Mouse (Mus musculus) testis, postnatal 10 days (tissue): ENCODE results near the gene Cav1.

Source experiments
- DNase-seq: peaks from one replicate; pipeline ENCODE4 v3.0.0; 2021; ENCODE audit warnings: low spot score

The Cav1 gene

GRCm38 (mm10) chr6:17317944-17318343 is 11.8 kb downstream of the Cav1 start:
- DNase-seq = no peak

GRCm38 (mm10) chr6:17321976-17322375 is 15.8 kb downstream of the Cav1 start:
- no peak for DNase-seq

- no peak for DNase-seq
Measured at GRCm38 (mm10) chr6:17327216-17327615, 21.1 kb downstream of the Cav1 start.

GRCm38 (mm10) chr6:17329801-17330200 is 23.7 kb downstream of the Cav1 start:
- no peak for DNase-seq

- no peak for DNase-seq
Measured at GRCm38 (mm10) chr6:17337724-17338123, 31.6 kb downstream of the Cav1 start.

GRCm38 (mm10) chr6:17340406-17340805 is 34.3 kb downstream of the Cav1 start:
- DNase-seq = no peak

GRCm38 (mm10) chr6:17348011-17348410 is 41.9 kb downstream of the Cav1 start:
- no peak for DNase-seq

GRCm38 (mm10) chr6:17350803-17351202 is 44.7 kb downstream of the Cav1 start:
- no peak for DNase-seq

- DNase-seq = peak; percentile 42
Measured at GRCm38 (mm10) chr6:17358896-17359690, 53.0 kb downstream of the Cav1 start.

- DNase-seq = no peak
Measured at GRCm38 (mm10) chr6:17362771-17363170, 56.6 kb downstream of the Cav1 start.

- DNase-seq = no peak
Measured at GRCm38 (mm10) chr6:17363446-17364179, 57.5 kb downstream of the Cav1 start.

- DNase-seq = no peak
Measured at GRCm38 (mm10) chr6:17374326-17374725, 68.2 kb downstream of the Cav1 start.

GRCm38 (mm10) chr6:17377371-17377770 is 71.2 kb downstream of the Cav1 start:
- no peak for DNase-seq

GRCm38 (mm10) chr6:17380102-17380501 is 74.0 kb downstream of the Cav1 start:
- no peak for DNase-seq

GRCm38 (mm10) chr6:17381690-17382089 is 75.6 kb downstream of the Cav1 start:
- no peak for DNase-seq

GRCm38 (mm10) chr6:17385531-17385930 is 79.4 kb downstream of the Cav1 start:
- no peak for DNase-seq

GRCm38 (mm10) chr6:17387991-17388710 is 82.0 kb downstream of the Cav1 start:
- no peak for DNase-seq
